Comparison of ENCODE assay signal across 20 mouse cellular contexts in the genomic region with DNA sequence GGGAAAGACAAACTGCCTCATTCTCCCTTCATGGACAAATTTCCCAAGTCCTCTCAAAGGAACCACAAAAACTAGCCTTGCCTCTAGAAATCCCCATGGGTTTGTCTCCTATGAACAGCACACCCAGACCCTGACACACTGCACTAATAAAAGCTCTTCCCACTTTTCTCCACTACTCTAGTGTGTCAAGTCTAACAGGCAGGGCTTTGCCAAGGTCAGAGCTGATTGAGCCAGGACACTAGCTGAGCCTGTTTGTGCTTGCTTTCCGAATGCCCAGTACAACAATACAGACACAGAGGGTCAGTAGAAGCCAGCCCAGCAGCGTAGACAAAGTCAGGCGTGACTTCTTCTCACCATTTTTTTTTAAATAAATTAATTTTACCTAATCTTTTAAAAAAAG. TPM values are rescaled to one million over a fixed set of nuclear protein-coding genes. Genes with fewer than 3 reads are reported as not detected.
DNase-seq lines count a peak whose midpoint lies in the region; ATAC-seq lines count a peak whose summit lies in the region.
"Had no signal": no experiment of that assay in that cellular context is flagged by ENCODE, and none has a peak within 500 bp of the region (broad histone marks: within the 10 kb centered on the region; RNA-seq: fewer than 3 reads in every experiment).

No protein-coding gene starts in this region.

- WGBS in heart, embryonic 15.5 days = 60% methylated on average over 3 of the region's 3 CpGs
- 74% methylated on average over 3 of the region's 3 CpGs for WGBS in heart, embryonic 11.5 days (ENCODE audit: insufficient replicate concordance)

- ATAC-seq in heart, embryonic 15.5 days (replicated peaks; ENCODE audit: insufficient number of reproducible peaks, insufficient read depth, low FRiP score, low read depth) = peak; percentile 53; the same call in 1 of the 2 replicates
- ATAC-seq in heart, embryonic 11.5 days (replicated peaks; ENCODE audit: insufficient number of reproducible peaks, low FRiP score, low TSS enrichment) = no peak
- ATAC-seq: CD4-positive, CD25-positive, alpha-beta regulatory T cell, adult 4 months; forebrain, embryonic 15.5 days; intestine, embryonic 15.5 days had no signal

- H3K27ac ChIP-seq in heart, embryonic 15.5 days = no peak overlapping the region
- H3K27ac ChIP-seq in heart, embryonic 11.5 days (ENCODE audit: low read depth, low read length) = no peak overlapping the region
- H3K27ac ChIP-seq: embryonic facial prominence, embryonic 12.5 days; forebrain, embryonic 15.5 days; hindbrain, embryonic 10.5 days; hindbrain, embryonic 14.5 days; intestine, embryonic 15.5 days had no signal

- H3K27me3 ChIP-seq in heart, embryonic 15.5 days = no peaks in the 10 kb centered on the region
- H3K27me3 ChIP-seq in heart, embryonic 11.5 days (ENCODE audit: control insufficient read depth, insufficient read depth, low read length) = no peaks in the 10 kb centered on the region
- H3K27me3 ChIP-seq: embryonic facial prominence, embryonic 12.5 days; forebrain, embryonic 15.5 days; intestine, embryonic 15.5 days had no signal

- H3K4me3 ChIP-seq in heart, embryonic 15.5 days = no peak overlapping the region
- H3K4me3 ChIP-seq in heart, embryonic 11.5 days (ENCODE audit: low read depth, low read length) = no peak overlapping the region
- H3K4me3 ChIP-seq: embryonic facial prominence, embryonic 12.5 days; forebrain, embryonic 15.5 days; hindbrain, embryonic 10.5 days; intestine, embryonic 15.5 days had no signal

- peak; percentile 7 for DNase-seq in adrenal gland, adult 2 months
- no peak for DNase-seq in adrenal gland, postnatal 25 days
- peak; percentile 18 to 20 for DNase-seq in cerebellum, postnatal 14 days
- no peak for DNase-seq in cerebellum, adult 11-12 months
- DNase-seq in ovary, adult 18-20 months (ENCODE audit: low spot score) = peak; percentile 7
- DNase-seq in ovary, postnatal 10 days (ENCODE audit: low spot score) = no peak
- DNase-seq: B cell, adult 2 months; cerebellum, adult 18-20 months; cerebellum, postnatal 25 days; gastrocnemius, postnatal 36 days; kidney, adult 18-20 months had no signal

- H3K9ac ChIP-seq in heart, embryonic 15.5 days = no peak overlapping the region
- H3K9ac ChIP-seq in heart, embryonic 11.5 days (ENCODE audit: low read depth, low read length) = no peak overlapping the region
- H3K9ac ChIP-seq: embryonic facial prominence, embryonic 12.5 days; forebrain, embryonic 15.5 days; hindbrain, embryonic 14.5 days; intestine, embryonic 15.5 days had no signal

- H3K9me3 ChIP-seq in heart, embryonic 15.5 days (replicated peaks) = no peaks in the 10 kb centered on the region
- no peaks in the 10 kb centered on the region for H3K9me3 ChIP-seq in heart, embryonic 11.5 days (replicated peaks; ENCODE audit: control insufficient read depth, low read length)
- H3K9me3 ChIP-seq: embryonic facial prominence, embryonic 12.5 days; forebrain, embryonic 15.5 days; G1E; hindbrain, embryonic 10.5 days; intestine, embryonic 15.5 days had no signal

- H3K4me1 ChIP-seq in heart, embryonic 15.5 days (replicated peaks) = no peaks in the 10 kb centered on the region
- H3K4me1 ChIP-seq in heart, embryonic 11.5 days (ENCODE audit: control insufficient read depth, insufficient read depth, low read length) = no peaks in the 10 kb centered on the region
- H3K4me1 ChIP-seq: embryonic facial prominence, embryonic 12.5 days; forebrain, embryonic 15.5 days; hindbrain, embryonic 10.5 days; intestine, embryonic 15.5 days had no signal

- H3K4me2 ChIP-seq in heart, embryonic 15.5 days = no peak overlapping the region
- H3K4me2 ChIP-seq in heart, embryonic 11.5 days = no peak overlapping the region
- H3K4me2 ChIP-seq: embryonic facial prominence, embryonic 12.5 days; forebrain, embryonic 15.5 days; hindbrain, embryonic 14.5 days; intestine, embryonic 15.5 days had no signal

- no peaks in the 10 kb centered on the region for H3K36me3 ChIP-seq in heart, embryonic 15.5 days
- no peaks in the 10 kb centered on the region for H3K36me3 ChIP-seq in heart, embryonic 11.5 days (ENCODE audit: control insufficient read depth, insufficient read depth, low read length)
- H3K36me3 ChIP-seq: embryonic facial prominence, embryonic 12.5 days; forebrain, embryonic 15.5 days; G1E; hindbrain, embryonic 10.5 days; intestine, embryonic 15.5 days had no signal

RNA-seq across cellular contexts. Expression of gene Srpk1, which starts 27.8 kb away (rescaled TPM):
- 10 to 100 TPM; 60.1 to 60.6 TPM for total RNA-seq in adrenal gland, adult 2 months (2021)
- polyA plus RNA-seq in adrenal gland, adult 2 months (2012; rRNA removed) = 11.3 and 12.0 TPM in 2 replicates
- 60.9 and 76.5 TPM in 2 replicates for total RNA-seq in adrenal gland, postnatal 25 days (2021)
- polyA plus RNA-seq in heart, embryonic 15.5 days (2015; fragmentation: Nextera tagmentation; extraction: Ambion mirVana) = 39.8 and 45.4 TPM in 2 replicates
- polyA plus RNA-seq in heart, embryonic 11.5 days (2014; fragmentation: Nextera tagmentation; extraction: Ambion mirVana) = 58.1 and 79.5 TPM in 2 replicates

RNA-seq across cellular contexts. Expression of gene Slc26a8, which starts 39.8 kb away (rescaled TPM):
- total RNA-seq in adrenal gland, adult 2 months (2021) = 1 to 10 TPM; 1.2 to 1.3 TPM
- 1.1 TPM in 2 replicates for polyA plus RNA-seq in adrenal gland, adult 2 months (2012; rRNA removed)
- total RNA-seq in adrenal gland, postnatal 25 days (2021) = 1.9 TPM in 1 of 2 replicates, not detected in the other
- 0.23 and 0.66 TPM in 2 replicates for polyA plus RNA-seq in heart, embryonic 15.5 days (2015; fragmentation: Nextera tagmentation; extraction: Ambion mirVana)
- 0.14 and 0.84 TPM in 2 replicates for polyA plus RNA-seq in heart, embryonic 11.5 days (2014; fragmentation: Nextera tagmentation; extraction: Ambion mirVana)

RNA-seq across cellular contexts. Expression of gene Mapk14, which starts 40.9 kb away (rescaled TPM):
- 10 to 100 TPM; 74.4 to 85.2 TPM for total RNA-seq in adrenal gland, adult 2 months (2021)
- polyA plus RNA-seq in adrenal gland, adult 2 months (2012; rRNA removed) = 52.9 and 65.3 TPM in 2 replicates
- total RNA-seq in adrenal gland, postnatal 25 days (2021) = 82.6 and 88.6 TPM in 2 replicates
- polyA plus RNA-seq in heart, embryonic 15.5 days (2015; fragmentation: Nextera tagmentation; extraction: Ambion mirVana) = 22.0 and 31.1 TPM in 2 replicates
- 37.1 and 37.4 TPM in 2 replicates for polyA plus RNA-seq in heart, embryonic 11.5 days (2014; fragmentation: Nextera tagmentation; extraction: Ambion mirVana)

Comparison
In these comparisons a context has a peak if more than half of its experiments do, and no peak if none do; other contexts are left out.
1. DNase-seq: peak in adrenal gland, adult 2 months (single experiment), cerebellum, postnatal 14 days (2 of 2) and ovary, adult 18-20 months (single experiment); none in adrenal gland, postnatal 25 days (single experiment), cerebellum, adult 11-12 months (single experiment) and ovary, postnatal 10 days (single experiment).